Mouse (Mus musculus) R1 (cell line): ENCODE measurements around the gene Psmd9.

Source experiments
- DNase-seq: peaks from one replicate; pipeline ENCODE4 v3.0.0-alpha.2; 2018; ENCODE audit warnings: low read depth, low spot score

The Psmd9 gene

DNA sequence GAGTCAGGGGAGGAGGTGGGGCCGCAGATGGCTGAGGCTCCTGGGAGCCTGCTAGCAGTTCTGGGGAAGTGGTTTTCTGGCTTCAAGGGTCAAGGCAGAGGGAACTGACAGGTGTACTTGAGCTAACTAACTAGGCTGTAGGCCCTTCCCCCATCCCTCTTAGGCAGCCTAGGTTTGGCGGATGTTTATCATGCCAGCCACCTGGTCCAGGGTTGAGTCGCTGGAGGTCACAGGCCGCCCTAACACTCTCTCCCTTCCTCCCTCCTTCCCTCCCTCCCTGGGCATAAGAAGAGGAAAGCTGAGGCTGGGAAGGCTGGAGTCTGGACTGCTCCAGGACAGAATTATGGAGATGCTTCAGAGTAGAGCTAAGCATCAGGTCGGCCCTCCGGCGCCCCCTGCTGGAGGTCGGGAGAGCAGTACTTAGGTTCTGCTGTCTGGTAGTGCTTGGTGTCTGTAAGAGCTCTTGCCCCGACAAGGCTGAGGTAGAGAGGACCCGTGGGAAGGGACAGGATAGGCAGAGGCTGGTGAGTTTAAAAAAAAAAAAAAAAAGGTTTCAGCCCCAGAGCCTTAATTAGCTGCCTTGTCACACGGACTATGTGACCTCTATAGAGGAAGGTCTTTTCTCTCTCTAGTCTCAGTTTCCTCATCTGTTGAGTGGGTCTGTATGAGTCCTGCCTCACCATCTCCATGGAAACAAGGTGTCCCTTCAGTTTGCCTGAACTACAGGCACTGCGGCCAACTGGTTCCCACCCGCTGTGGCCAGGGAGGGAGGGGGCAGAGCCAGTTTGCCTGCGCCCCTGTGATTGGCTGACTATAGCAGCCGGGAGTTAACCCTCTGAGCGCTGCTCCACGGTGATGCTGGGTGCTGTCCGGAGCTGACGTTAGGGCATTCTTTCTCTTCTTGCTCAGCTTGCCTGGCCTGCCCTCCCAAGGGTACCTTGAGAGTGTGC, 19.5 kb upstream of the Psmd9 start:
- DNase-seq: peak; percentile 97

DNA sequence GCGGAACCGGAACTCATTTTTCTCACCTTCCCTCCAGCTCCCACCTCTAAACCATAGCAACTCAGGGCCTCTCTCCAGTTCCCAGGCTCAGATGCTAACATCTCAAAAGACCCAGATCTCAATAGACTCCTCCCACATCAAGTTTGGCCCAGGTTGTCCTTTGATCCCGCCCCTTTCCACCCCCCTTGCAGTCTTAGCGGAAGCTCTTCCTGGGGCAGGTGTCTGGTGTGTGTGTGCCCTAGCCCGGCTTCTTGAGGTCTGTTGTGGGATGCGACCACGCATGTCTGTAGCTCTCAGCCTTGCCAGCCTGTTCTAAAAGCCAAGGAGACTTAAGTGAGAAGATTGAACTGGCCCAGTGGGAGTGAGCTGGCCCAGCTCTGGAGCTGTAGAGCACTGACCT, 18.6 kb upstream of the Psmd9 start:
- DNase-seq: peak; percentile 92

GRCm38 (mm10) chr5:123151077-123151476, 18.1 kb upstream of the Psmd9 start:
- DNase-seq: peak; percentile 97

- DNase-seq: no peak
These were observed 17.4 kb upstream of the Psmd9 start for GRCm38 (mm10) chr5:123151707-123152362.

DNA sequence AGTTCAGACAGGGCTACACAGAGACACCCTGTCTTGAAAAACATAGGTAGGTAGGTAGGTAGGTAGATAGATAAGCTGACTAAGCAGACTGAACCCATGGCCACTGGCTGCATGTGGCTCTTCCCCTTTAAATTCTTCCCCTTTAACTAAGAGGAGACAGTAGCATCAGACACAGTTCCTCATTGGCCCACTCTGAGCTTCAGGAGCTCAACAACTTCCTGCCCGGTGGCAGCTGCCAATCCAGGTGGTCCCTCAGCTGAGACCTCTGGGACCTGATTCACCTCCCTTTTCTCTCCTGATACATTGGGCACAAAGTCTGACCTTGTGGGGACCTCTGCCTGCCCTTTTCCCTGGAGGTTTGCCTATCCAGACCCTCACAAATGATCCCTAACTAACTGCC, 16.3 kb upstream of the Psmd9 start:
- DNase-seq: no peak

DNA sequence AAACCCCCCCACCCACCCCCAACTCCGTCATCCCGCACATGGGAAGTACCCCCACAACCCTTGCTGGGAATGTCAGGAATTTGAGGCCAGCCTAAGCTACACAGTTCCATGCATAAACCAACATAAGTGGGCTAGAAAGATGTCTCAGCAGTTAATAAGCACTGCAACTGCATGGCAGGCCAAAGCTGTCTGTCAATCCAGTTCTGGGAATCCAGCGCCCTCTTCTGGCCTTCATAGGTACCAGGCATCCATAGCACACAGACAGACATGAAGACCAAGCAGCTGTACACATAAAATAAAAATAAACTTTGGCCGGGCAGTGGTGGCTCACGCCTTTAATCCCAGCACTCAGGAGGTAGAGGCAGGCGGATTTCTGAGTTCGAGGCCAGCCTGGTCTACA, 13.8 kb upstream of the Psmd9 start:
- peak; percentile 88 for DNase-seq

DNA sequence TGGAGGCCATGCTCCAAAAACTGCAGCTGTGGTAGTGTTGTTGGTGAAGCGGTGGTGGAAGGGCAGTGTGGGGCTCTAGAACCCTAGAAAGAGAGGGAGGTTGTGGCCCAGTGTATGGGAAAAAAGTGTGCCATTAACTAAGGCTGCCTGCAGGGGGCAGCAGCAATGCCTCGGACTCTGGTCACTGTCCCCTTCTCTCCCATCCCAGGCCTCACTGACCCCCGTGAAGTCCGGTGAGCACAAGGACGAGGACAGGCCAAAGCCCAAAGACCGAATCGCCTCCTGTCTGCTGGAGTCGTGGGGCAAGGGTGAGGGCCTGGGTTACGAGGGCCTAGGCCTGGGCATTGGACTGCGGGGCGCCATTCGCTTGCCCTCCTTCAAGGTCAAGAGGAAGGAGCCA, 12.4 kb upstream of the Psmd9 start:
- peak; percentile 55 for DNase-seq

GRCm38 (mm10) chr5:123157972-123158371, 11.2 kb upstream of the Psmd9 start:
- DNase-seq: peak; percentile 99

- DNase-seq: no peak
These were observed 9.8 kb upstream of the Psmd9 start for GRCm38 (mm10) chr5:123159446-123159845.

GRCm38 (mm10) chr5:123159866-123160265, 9.3 kb upstream of the Psmd9 start:
- no peak for DNase-seq

- DNase-seq: no peak
These were observed 8.9 kb upstream of the Psmd9 start for GRCm38 (mm10) chr5:123160341-123160740.

- DNase-seq: peak; percentile 81
These were observed 6.3 kb upstream of the Psmd9 start for GRCm38 (mm10) chr5:123162942-123163341.

GRCm38 (mm10) chr5:123166437-123166836, 2.8 kb upstream of the Psmd9 start:
- no peak for DNase-seq

DNA sequence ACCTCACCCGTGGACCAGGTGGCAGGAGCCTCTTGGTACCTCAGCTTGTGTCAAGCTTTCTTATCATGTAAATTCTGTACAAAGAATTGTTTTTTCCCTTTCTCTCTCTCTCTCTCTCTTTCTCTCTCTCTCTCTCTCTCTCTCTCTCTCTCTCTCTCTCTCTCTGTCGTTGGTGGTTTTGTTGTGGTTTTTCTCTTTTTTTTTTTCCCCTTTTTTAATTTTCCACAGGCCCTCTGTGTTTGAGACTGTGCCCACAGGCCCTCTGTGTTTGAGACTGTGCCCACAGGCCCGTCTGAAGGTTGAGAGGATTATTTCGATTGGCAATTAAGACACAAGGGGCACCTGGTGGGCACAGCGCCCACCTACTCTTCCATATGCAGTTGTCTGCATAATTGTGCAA, 1.6 kb upstream of the Psmd9 start:
- no peak for DNase-seq

DNA sequence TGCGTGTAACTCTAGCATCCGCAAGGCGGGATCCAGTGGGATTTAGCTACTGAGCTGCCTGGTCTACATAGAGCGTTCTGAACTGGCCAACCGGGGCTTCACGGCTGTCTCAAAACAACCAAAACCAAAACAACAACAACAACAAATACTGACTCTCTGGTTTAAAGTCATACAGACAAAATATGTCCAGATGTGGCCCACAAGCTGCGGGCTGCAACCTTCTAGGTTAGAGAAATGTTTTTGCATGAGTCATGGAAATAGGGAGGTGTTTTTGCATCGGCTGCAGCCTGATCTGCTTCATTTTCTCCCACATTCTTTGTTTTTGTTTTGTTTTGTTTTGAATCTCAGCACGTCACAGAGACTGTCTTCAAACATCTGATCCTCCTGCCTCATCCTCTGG, 1.2 kb downstream of the Psmd9 start:
- no peak for DNase-seq

GRCm38 (mm10) chr5:123171646-123172350, 2.6 kb downstream of the Psmd9 start:
- DNase-seq: peak; percentile 96

DNA sequence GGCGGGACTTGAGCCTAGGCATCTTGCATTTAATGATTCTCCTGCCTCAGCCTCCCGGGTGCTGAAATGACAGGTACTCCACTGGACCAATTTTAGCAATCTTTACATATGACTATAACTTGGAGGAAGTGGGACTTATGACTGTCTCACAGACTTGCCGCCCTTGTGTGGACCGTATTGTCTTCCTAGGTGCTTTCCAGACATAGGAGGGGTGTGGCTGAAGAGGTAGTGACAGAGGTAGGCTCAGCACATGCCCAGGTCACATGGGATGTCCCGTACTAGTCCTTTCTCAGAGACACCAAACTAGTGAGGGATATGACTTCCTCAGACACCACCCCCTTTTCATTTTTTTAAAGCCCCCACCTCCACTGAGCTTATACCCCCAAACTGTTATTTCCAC, 9.6 kb downstream of the Psmd9 start:
- DNase-seq: no peak

DNA sequence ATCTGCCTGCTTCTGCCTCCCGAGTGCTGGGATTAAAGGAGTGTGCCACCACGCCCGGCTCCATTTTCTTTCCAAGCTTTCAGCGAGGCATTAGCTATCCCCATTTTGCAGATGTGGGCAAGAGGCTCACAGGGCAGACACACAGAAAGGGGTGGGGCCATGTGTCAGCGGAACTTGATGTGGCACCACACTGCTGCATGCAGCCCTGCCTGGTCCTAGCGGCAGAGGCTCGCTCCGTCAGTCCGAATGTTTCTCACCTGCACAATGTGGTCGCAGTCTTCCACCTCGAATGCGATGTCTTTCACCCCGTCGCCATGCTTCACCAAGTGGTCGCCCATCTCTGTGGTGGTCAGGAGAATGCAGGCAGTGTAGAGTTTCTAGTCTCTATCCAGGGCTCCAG, 11.2 kb downstream of the Psmd9 start:
- DNase-seq: no peak

DNA sequence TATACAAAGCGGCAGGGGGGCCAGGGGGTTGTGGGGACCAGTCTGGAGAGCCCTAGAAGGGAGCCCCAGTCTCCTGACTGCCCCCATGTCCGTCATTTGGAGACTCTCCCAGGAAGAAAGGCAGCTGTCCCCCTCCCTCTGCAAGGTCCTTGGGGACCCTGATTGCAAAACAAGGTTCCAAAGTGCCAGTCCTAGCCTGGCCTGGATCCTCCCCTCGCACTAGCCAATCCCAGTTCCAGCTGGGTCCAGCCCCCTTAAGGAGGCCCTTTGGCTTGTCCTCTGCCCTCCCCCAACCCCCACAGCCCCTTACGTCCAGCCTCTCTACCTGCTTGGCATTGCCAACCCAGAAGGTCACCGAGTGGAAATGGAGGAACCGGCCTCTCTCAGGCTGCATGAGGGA, 12.3 kb downstream of the Psmd9 start:
- DNase-seq: no peak

- DNase-seq: no peak
These were observed 13.4 kb downstream of the Psmd9 start, which contains the start of gene Hpd for GRCm38 (mm10) chr5:123182651-123183050. Gene Hpd, minus strand, starts transcription at chr5:123182727.

GRCm38 (mm10) chr5:123185966-123186365, 16.8 kb downstream of the Psmd9 start:
- no peak for DNase-seq

DNA sequence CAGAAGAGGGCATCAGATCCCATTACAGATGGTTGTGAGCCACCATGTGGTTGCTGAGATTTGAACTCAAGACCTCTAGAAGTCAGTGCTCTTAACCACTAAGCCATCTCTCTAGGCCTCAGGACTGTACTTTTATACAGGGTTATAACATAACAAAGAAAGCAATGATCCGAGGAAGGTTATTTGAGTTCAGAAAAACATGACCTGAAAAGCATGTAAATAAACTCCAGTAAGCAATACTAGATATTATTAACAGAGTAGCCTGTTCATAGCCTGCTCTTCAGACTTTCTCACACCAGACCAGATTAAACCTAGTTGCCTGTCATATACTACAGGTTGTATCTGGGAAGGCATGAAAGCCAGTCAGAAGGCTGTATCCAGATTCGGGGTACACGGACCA, 18.1 kb downstream of the Psmd9 start:
- no peak for DNase-seq
